Mouse (Mus musculus) liver, embryonic 15.5 days (tissue): ENCODE results near the gene Tbx4. TPM values are rescaled to one million over a fixed set of nuclear protein-coding genes. Genes with fewer than 3 reads are reported as not detected.

Experiments
- ATAC-seq: fragments of 200-750 bp; cut with Nextera tagmentation; 2 replicates; pipeline ENCODE4 v1.8.0; 2017; ENCODE audit warnings: moderate number of reproducible peaks, mild to moderate bottlenecking, moderate library complexity; ENCODE audit not compliant: insufficient read depth
- H3K27ac ChIP-seq: fragments of 300-500 bp; sonication (generic); replicated peaks from 2 replicates; pipeline ENCODE4 v1.5.1; 2015; ENCODE audit warnings: mild to moderate bottlenecking, inconsistent platforms
- H3K27me3 ChIP-seq: fragments of 300-500 bp; sonication (generic); 2 replicates; pipeline ENCODE4 v1.6.1; 2015; ENCODE audit warnings: mild to moderate bottlenecking, inconsistent platforms
- H3K36me3 ChIP-seq: fragments of 300-500 bp; sonication (generic); replicated peaks from 2 replicates; pipeline ENCODE4 v1.6.1; 2015; ENCODE audit warnings: moderate library complexity, mild to moderate bottlenecking, inconsistent platforms
- H3K4me1 ChIP-seq: fragments of 300-500 bp; sonication (generic); replicated peaks from 2 replicates; pipeline ENCODE4 v1.6.1; 2015; ENCODE audit warnings: inconsistent platforms
- H3K4me2 ChIP-seq: fragments of 300-500 bp; sonication (generic); 2 replicates; pipeline ENCODE4 v1.6.1; 2015; ENCODE audit warnings: moderate library complexity, mild to moderate bottlenecking, inconsistent platforms
- H3K4me3 ChIP-seq: fragments of 300-500 bp; sonication (generic); replicated peaks from 2 replicates; pipeline ENCODE4 v1.5.1; 2015; ENCODE audit warnings: mild to moderate bottlenecking, inconsistent platforms
- H3K9ac ChIP-seq: fragments of 300-500 bp; sonication (generic); 2 replicates; pipeline ENCODE4 v1.6.1; 2015; ENCODE audit warnings: moderate library complexity, mild to moderate bottlenecking, inconsistent platforms
- H3K9me3 ChIP-seq: fragments of 300-500 bp; sonication (generic); replicated peaks from 2 replicates; pipeline ENCODE4 v1.6.1; 2016; ENCODE audit warnings: inconsistent platforms
- WGBS: fragments of 180-500 bp; shearing (Covaris S2); methylation state at CpG from one replicate; pipeline ENCODE4 v1.1.7; 2015; ENCODE audit warnings: mixed read lengths; ENCODE audit not compliant: insufficient replicate concordance; 5-methylcytosine and 5-hydroxymethylcytosine counted together
- polyA plus RNA-seq: library from polyadenylated mRNA; unstranded; fragments of >200 nt; fragmentation: Nextera tagmentation; extraction: Ambion mirVana; gene quantifications from 2 replicates; pipeline ENCODE4 v1.2.1, GENCODE M21; 2015

The Tbx4 gene
- polyA plus RNA-seq = not detected in 2 replicates

- no peak within 1 kb of the TSS for H3K27ac ChIP-seq
- ATAC-seq = no peak
- no peaks in the 10 kb centered on the region for H3K36me3 ChIP-seq
- peaks cover 100% of the 10 kb centered on the region for H3K27me3 ChIP-seq
- peaks cover 6% of the 10 kb centered on the region for H3K4me1 ChIP-seq
- no peak within 1 kb of the TSS for H3K9ac ChIP-seq
- H3K4me3 ChIP-seq = no peak within 1 kb of the TSS
- no peak within 1 kb of the TSS for H3K4me2 ChIP-seq
- 31% methylated on average over 21 of the region's 28 CpGs for WGBS
- no peaks in the 10 kb centered on the region for H3K9me3 ChIP-seq
Observed at GRCm38 (mm10) chr11:85885665-85886428, at the start of gene Tbx4. TSS of gene Tbx4 (plus strand) at chr11:85886422.

- Histone ChIP-seq H3K9ac (no peak overlapping the region), H3K4me1 (peaks cover 34% of the 10 kb centered on the region), H3K36me3 (no peaks in the 10 kb centered on the region), H3K27ac (no peak overlapping the region), H3K4me3 (no peak overlapping the region), H3K9me3 (no peaks in the 10 kb centered on the region), H3K27me3 (peaks cover 100% of the 10 kb centered on the region), H3K4me2 (0 out of 2 replicates have a peak overlapping the region, but pooled peaks have one; percentile 1)
- WGBS = 7% methylated on average over 32 of the region's 32 CpGs
- ATAC-seq = no peak
Observed at GRCm38 (mm10) chr11:85836523-85837290, 49.5 kb upstream of the Tbx4 start.

- Histone ChIP-seq H3K27ac (no peak overlapping the region), H3K9me3 (no peaks in the 10 kb centered on the region), H3K4me2 (peak overlapping the region; percentile 15; the same call in 1 of the 2 replicates), H3K4me3 (no peak overlapping the region; the same call in 1 of the 2 replicates), H3K36me3 (no peaks in the 10 kb centered on the region), H3K4me1 (peaks cover 33% of the 10 kb centered on the region), H3K27me3 (peaks cover 100% of the 10 kb centered on the region), H3K9ac (no peak overlapping the region)
- 3% methylated on average over 18 of the region's 18 CpGs for WGBS
- ATAC-seq = no peak
Observed at GRCm38 (mm10) chr11:85837291-85837647, 49.0 kb upstream of the Tbx4 start.

DNA sequence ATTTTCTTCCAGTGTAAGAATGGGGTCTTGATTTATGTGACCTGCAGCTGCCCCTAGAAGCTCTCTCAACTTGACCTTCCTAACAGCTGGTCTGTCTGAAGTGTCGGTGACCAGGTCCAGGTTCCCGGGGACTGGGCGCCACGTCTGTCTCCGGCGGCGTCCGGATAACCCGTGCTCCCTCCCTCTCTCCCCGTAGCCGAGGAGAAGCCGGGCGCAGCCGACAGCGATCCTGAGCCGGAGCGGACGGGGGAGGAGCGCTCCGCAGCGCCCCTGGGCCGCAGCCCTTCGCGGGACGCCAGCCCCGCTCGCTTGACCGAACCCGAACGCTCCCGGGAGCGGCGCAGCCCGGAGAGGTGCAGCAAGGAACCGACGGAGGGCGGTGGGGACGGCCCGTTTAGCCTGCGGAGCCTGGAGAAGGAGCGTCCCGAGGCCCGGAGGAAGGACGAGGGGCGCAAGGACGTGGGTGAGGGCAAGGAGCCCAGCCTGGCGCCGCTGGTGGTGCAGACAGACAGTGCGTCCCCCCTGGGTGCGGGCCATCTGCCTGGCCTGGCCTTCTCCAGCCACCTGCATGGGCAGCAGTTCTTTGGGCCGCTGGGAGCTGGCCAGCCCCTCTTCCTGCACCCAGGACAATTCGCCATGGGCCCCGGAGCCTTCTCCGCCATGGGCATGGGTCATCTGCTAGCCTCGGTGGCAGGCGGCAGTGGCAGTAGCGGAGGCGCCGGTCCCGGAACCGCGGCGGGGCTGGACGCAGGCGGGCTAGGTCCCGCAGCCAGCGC, 48.4 kb upstream of the Tbx4 start:
- Histone ChIP-seq H3K4me2 (peak overlapping the region; percentile 15; the same call in 1 of the 2 replicates), H3K36me3 (no peaks in the 10 kb centered on the region), H3K9ac (no peak overlapping the region), H3K4me3 (peak overlapping the region; percentile 4; the same call in 1 of the 2 replicates), H3K4me1 (peaks cover 29% of the 10 kb centered on the region), H3K27ac (no peak overlapping the region), H3K9me3 (no peaks in the 10 kb centered on the region), H3K27me3 (peaks cover 100% of the 10 kb centered on the region)
- WGBS = 4% methylated on average over 67 of the region's 67 CpGs
- ATAC-seq = no peak

DNA sequence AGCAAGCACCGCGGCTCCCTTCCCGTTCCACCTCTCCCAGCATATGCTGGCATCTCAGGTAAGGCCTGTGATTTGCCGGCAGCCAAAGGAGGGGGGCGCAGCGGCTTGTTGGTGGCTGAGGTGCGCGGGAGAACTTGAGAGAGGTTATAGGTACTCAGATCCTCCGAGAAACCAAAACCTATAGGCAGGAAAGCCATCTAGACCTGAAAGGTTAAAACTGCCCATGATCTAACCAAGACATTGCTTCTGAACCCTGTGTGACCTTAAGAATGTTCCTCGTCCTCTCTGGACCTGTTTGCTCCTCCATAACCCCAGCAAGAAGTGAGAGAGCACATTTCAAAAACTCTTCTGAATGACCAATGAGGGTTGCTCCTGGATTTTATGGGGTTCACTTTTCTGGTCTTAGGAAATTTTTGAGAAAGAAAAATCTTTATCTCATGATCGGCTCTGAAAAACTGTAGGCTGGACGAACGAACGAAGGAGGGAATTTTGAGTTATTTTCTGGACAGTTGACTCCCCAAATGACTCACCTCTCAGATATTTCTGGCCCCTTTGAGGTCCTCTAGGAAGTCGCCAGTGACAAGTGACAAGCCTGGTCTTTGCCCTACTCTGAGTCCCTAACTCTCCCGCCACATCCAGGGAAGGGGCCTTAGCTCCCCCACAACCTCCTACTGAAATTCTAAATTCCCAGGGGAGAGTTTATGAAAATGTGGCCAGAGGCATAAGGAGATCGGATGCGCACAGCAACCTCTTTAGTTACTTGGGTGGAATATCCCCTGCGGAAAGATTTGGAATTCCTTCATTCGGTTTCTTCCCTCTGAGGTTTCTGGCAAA, 47.6 kb upstream of the Tbx4 start:
- no peak for ATAC-seq
- H3K4me2 ChIP-seq = no peak overlapping the region
- 0 out of 2 replicates have a peak overlapping the region, but pooled peaks have one; percentile 4 for H3K4me3 ChIP-seq

DNA sequence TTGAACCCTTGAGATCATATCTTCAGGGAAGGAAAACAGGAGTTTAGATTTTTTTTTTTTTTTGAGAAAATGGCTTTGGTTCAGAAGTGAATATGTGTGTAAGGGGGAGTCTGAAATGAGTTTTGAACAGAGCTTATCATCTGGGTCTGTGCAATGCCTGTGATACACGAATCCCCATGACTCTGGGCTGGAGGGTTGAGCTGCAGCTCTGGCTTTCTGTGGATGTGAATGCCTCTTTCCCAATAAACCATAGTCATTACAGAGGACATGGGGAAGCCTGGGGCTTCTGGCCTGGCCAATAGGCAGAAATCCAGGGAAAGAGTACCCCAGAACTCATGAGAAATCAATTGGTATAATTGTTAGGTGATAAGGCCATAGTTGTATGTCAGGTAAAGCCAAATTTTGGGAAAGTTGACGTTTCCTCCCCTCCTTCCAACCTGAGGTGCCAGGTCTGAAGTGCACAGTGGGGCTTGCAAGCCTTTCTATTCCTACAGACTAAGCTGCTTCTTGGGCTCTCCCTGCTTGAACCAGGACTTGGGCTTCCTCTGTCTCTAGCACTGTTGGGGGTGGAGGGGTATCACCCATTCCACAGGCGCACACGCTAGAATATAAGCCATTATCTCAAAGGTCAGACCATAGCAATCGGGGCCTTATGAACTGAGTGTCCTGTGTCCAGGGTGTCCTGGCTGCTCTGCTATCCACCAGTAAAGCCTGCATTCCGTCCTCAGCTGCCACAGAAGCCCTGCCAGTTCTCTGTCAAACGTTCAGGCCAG, 46.8 kb upstream of the Tbx4 start:
- WGBS = 14% methylated on average over 7 of the region's 7 CpGs
- Histone ChIP-seq H3K4me3 (no peak overlapping the region), H3K36me3 (no peaks in the 10 kb centered on the region), H3K9ac (no peak overlapping the region), H3K4me1 (peaks cover 39% of the 10 kb centered on the region), H3K4me2 (no peak overlapping the region), H3K9me3 (no peaks in the 10 kb centered on the region), H3K27me3 (peaks cover 100% of the 10 kb centered on the region), H3K27ac (no peak overlapping the region)
- no peak for ATAC-seq

More for the DNA sequence above, 47.6 kb upstream of the Tbx4 start:
- peaks cover 100% of the 10 kb centered on the region for H3K27me3 ChIP-seq
- H3K9ac ChIP-seq = no peak overlapping the region
- H3K9me3 ChIP-seq = no peaks in the 10 kb centered on the region
- H3K36me3 ChIP-seq = no peaks in the 10 kb centered on the region
- H3K27ac ChIP-seq = no peak overlapping the region
- WGBS = 10% methylated on average over 20 of the region's 20 CpGs
- H3K4me1 ChIP-seq = peaks cover 31% of the 10 kb centered on the region

DNA sequence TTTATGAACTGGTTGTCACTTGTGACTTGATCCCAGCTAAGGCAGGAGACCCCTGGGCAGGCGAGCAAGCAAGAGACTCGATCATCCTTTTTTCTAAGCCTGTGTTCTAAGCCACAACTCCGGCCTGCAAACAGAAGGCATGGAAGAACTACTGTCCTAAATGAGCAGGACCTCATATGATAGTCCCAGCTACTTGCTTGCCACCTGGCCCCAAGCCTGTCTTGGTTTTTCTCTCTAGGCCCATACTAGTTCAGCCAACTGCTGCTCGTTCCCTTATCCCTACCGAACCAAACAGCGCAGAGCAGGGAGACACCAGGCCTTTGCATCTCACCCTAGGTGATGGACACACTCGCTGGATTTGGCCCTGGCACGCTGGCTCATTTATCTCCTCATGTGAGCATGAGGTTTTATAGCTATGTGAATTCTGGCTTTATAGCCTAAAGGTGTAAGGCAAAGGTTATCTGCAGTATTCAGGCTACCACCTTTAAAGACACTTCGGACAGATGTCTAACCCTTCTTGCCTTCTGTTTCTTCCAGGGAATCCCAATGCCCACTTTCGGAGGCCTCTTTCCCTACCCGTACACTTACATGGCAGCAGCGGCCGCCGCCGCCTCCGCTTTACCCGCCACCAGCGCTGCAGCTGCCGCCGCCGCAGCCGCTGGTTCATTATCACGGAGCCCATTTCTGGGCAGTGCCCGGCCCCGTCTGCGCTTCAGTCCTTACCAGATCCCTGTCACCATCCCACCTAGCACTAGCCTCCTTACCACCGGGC, 46.0 kb upstream of the Tbx4 start:
- no peak overlapping the region for H3K4me2 ChIP-seq
- no peak for ATAC-seq
- no peaks in the 10 kb centered on the region for H3K36me3 ChIP-seq
- H3K9me3 ChIP-seq = no peaks in the 10 kb centered on the region
- H3K27me3 ChIP-seq = peaks cover 100% of the 10 kb centered on the region
- H3K27ac ChIP-seq = no peak overlapping the region
- H3K4me3 ChIP-seq = 0 out of 2 replicates have a peak overlapping the region, but pooled peaks have one; percentile 2
- whole genome bisulfite sequencing = 8% methylated on average over 27 of the region's 27 CpGs
- H3K4me1 ChIP-seq = peaks cover 41% of the 10 kb centered on the region
- no peak overlapping the region for H3K9ac ChIP-seq

GRCm38 (mm10) chr11:85840803-85841145, 45.4 kb upstream of the Tbx4 start:
- H3K9ac ChIP-seq = no peak overlapping the region
- no peak overlapping the region for H3K4me2 ChIP-seq
- H3K4me3 ChIP-seq = 0 out of 2 replicates have a peak overlapping the region, but pooled peaks have one; percentile 2
- H3K27ac ChIP-seq = no peak overlapping the region
- WGBS = 6% methylated on average over 21 of the region's 21 CpGs
- peaks cover 100% of the 10 kb centered on the region for H3K27me3 ChIP-seq
- H3K9me3 ChIP-seq = no peaks in the 10 kb centered on the region
- no peaks in the 10 kb centered on the region for H3K36me3 ChIP-seq
- peaks cover 41% of the 10 kb centered on the region for H3K4me1 ChIP-seq
- ATAC-seq = no peak

GRCm38 (mm10) chr11:85841211-85841681, 45.0 kb upstream of the Tbx4 start:
- no peak for ATAC-seq
- Histone ChIP-seq H3K27me3 (peaks cover 100% of the 10 kb centered on the region), H3K4me3 (no peak overlapping the region), H3K36me3 (no peaks in the 10 kb centered on the region), H3K4me2 (no peak overlapping the region), H3K4me1 (peaks cover 41% of the 10 kb centered on the region), H3K27ac (no peak overlapping the region), H3K9ac (no peak overlapping the region), H3K9me3 (no peaks in the 10 kb centered on the region)
- WGBS = 12% methylated on average over 8 of the region's 8 CpGs
